Mouse (Mus musculus) T-cell, adult 2 months (primary cell): Measurements from ENCODE around the gene Col19a1.

ENCODE experiments used
- DNase-seq: peaks from one replicate; pipeline ENCODE4 v3.0.0; 2022; ENCODE audit warnings: low spot score

Gene Col19a1

GRCm38 (mm10) chr1:24226941-24227711 lies 360.1 kb downstream of the Col19a1 start:
- no peak for DNase-seq

GRCm38 (mm10) chr1:24225825-24226526 lies 361.3 kb downstream of the Col19a1 start:
- DNase-seq = no peak

GRCm38 (mm10) chr1:24222981-24223612 lies 364.2 kb downstream of the Col19a1 start:
- no peak for DNase-seq

- no peak for DNase-seq
Observed at GRCm38 (mm10) chr1:24222231-24222630, 365.0 kb downstream of the Col19a1 start.

GRCm38 (mm10) chr1:24219041-24219440 lies 368.2 kb downstream of the Col19a1 start:
- DNase-seq = no peak
